Mouse (Mus musculus): ENCODE data around the gene Dab1. TPM values are rescaled to one million over a fixed set of nuclear protein-coding genes. Genes with fewer than 3 reads are reported as not detected.

Gene Dab1
- polyA plus RNA-seq, 1 experiment, result 35.8 TPM

GRCm38 (mm10) chr4:104062356-104062755, 443.2 kb downstream of the Dab1 start:
- no peak overlapping the region for H3K4me3 ChIP-seq (replicated peaks; ENCODE audit: insufficient read depth, low read depth, low read length)
- H3K27ac ChIP-seq (ENCODE audit: insufficient read depth, low read length), result no peak overlapping the region
- DNase-seq, result peak in 1 of 2 experiments; percentile 8
- H3K4me1 ChIP-seq (ENCODE audit: control insufficient read depth, insufficient read depth, low read length), result no peaks in the 10 kb centered on the region; the same call in 1 of the 2 replicates
- TF ChIP-seq CTCF (IDR thresholded peaks at IDR 0.05; ENCODE audit: borderline replicate concordance, insufficient read depth, low read depth, low read length) (no peak), POLR2A (IDR thresholded peaks at IDR 0.05; ENCODE audit: borderline replicate concordance, insufficient read depth, low read length) (no peak)
- 14% methylated on average over 4 of the region's 4 CpGs for WGBS
- no peaks in the 10 kb centered on the region for H3K27me3 ChIP-seq (ENCODE audit: control insufficient read depth, insufficient read depth, low read length)

- Histone ChIP-seq H3K4me3 (replicated peaks; ENCODE audit: insufficient read depth, low read depth, low read length) (no peak overlapping the region), H3K27ac (ENCODE audit: insufficient read depth, low read length) (no peak overlapping the region), H3K4me1 (ENCODE audit: control insufficient read depth, insufficient read depth, low read length) (no peaks in the 10 kb centered on the region; the same call in 1 of the 2 replicates), H3K27me3 (ENCODE audit: control insufficient read depth, insufficient read depth, low read length) (no peaks in the 10 kb centered on the region)
- WGBS, result 90% methylated on average over 5 of the region's 5 CpGs
- TF ChIP-seq POLR2A (IDR thresholded peaks at IDR 0.05; ENCODE audit: borderline replicate concordance, insufficient read depth, low read length) (no peak), CTCF (IDR thresholded peaks at IDR 0.05; ENCODE audit: borderline replicate concordance, insufficient read depth, low read depth, low read length) (no peak)
- no peak for DNase-seq
These were observed 447.7 kb downstream of the Dab1 start for GRCm38 (mm10) chr4:104066901-104067300.

- H3K27ac ChIP-seq (ENCODE audit: insufficient read depth, low read length), result no peak overlapping the region
- TF ChIP-seq CTCF (IDR thresholded peaks at IDR 0.05; ENCODE audit: borderline replicate concordance, insufficient read depth, low read depth, low read length) (no peak), POLR2A (IDR thresholded peaks at IDR 0.05; ENCODE audit: borderline replicate concordance, insufficient read depth, low read length) (no peak)
- H3K4me1 ChIP-seq (ENCODE audit: control insufficient read depth, insufficient read depth, low read length), result no peaks in the 10 kb centered on the region
- WGBS, result 72% methylated on average over 3 of the region's 3 CpGs
- no peak for DNase-seq
- no peaks in the 10 kb centered on the region for H3K27me3 ChIP-seq (ENCODE audit: control insufficient read depth, insufficient read depth, low read length)
- H3K4me3 ChIP-seq (replicated peaks; ENCODE audit: insufficient read depth, low read depth, low read length), result no peak overlapping the region
These were observed 448.6 kb downstream of the Dab1 start for GRCm38 (mm10) chr4:104067748-104068147.

- Histone ChIP-seq H3K4me1 (ENCODE audit: control insufficient read depth, insufficient read depth, low read length) (no peaks in the 10 kb centered on the region), H3K27me3 (ENCODE audit: control insufficient read depth, insufficient read depth, low read length) (no peaks in the 10 kb centered on the region), H3K27ac (ENCODE audit: insufficient read depth, low read length) (no peak overlapping the region), H3K4me3 (replicated peaks; ENCODE audit: insufficient read depth, low read depth, low read length) (no peak overlapping the region)
- DNase-seq, result no peak
- 78% methylated on average over 10 of the region's 10 CpGs for WGBS
- no peak for TF ChIP-seq CTCF (IDR thresholded peaks at IDR 0.05; ENCODE audit: borderline replicate concordance, insufficient read depth, low read depth, low read length)
These were observed 452.1 kb downstream of the Dab1 start for GRCm38 (mm10) chr4:104071296-104071695.

GRCm38 (mm10) chr4:104073920-104074459, 454.8 kb downstream of the Dab1 start:
- no peak for TF ChIP-seq POLR2A (IDR thresholded peaks at IDR 0.05; ENCODE audit: borderline replicate concordance, insufficient read depth, low read length)
- no peak for TF ChIP-seq CTCF (IDR thresholded peaks at IDR 0.05; ENCODE audit: borderline replicate concordance, insufficient read depth, low read depth, low read length)
- no peak overlapping the region for H3K4me3 ChIP-seq (replicated peaks; ENCODE audit: insufficient read depth, low read depth, low read length)
- H3K4me1 ChIP-seq (ENCODE audit: control insufficient read depth, insufficient read depth, low read length), result no peaks in the 10 kb centered on the region
- H3K27ac ChIP-seq (ENCODE audit: insufficient read depth, low read length), result no peak overlapping the region
- DNase-seq, result no peak
- 33% methylated on average over 7 of the region's 7 CpGs for WGBS
- no peaks in the 10 kb centered on the region for H3K27me3 ChIP-seq (ENCODE audit: control insufficient read depth, insufficient read depth, low read length)

- H3K27me3 ChIP-seq (ENCODE audit: control insufficient read depth, insufficient read depth, low read length), result no peaks in the 10 kb centered on the region
- TF ChIP-seq CTCF (IDR thresholded peaks at IDR 0.05; ENCODE audit: borderline replicate concordance, insufficient read depth, low read depth, low read length) (no peak), POLR2A (IDR thresholded peaks at IDR 0.05; ENCODE audit: borderline replicate concordance, insufficient read depth, low read length) (no peak)
- DNase-seq, result peak; percentile 18 to 37
- no peaks in the 10 kb centered on the region for H3K4me1 ChIP-seq (ENCODE audit: control insufficient read depth, insufficient read depth, low read length)
- H3K4me3 ChIP-seq (replicated peaks; ENCODE audit: insufficient read depth, low read depth, low read length), result no peak overlapping the region
- H3K27ac ChIP-seq (ENCODE audit: insufficient read depth, low read length), result no peak overlapping the region
- 86% methylated on average over 1 of the region's 1 CpGs for WGBS
These were observed 458.6 kb downstream of the Dab1 start for GRCm38 (mm10) chr4:104077771-104078170.

GRCm38 (mm10) chr4:104106299-104106698, 487.1 kb downstream of the Dab1 start:
- TF ChIP-seq CTCF (IDR thresholded peaks at IDR 0.05; ENCODE audit: borderline replicate concordance, insufficient read depth, low read depth, low read length) (no peak), POLR2A (IDR thresholded peaks at IDR 0.05; ENCODE audit: borderline replicate concordance, insufficient read depth, low read length) (no peak)
- Histone ChIP-seq H3K4me3 (replicated peaks; ENCODE audit: insufficient read depth, low read depth, low read length) (no peak overlapping the region), H3K27me3 (ENCODE audit: control insufficient read depth, insufficient read depth, low read length) (no peaks in the 10 kb centered on the region; the same call in 1 of the 2 replicates), H3K4me1 (ENCODE audit: control insufficient read depth, insufficient read depth, low read length) (no peaks in the 10 kb centered on the region), H3K27ac (ENCODE audit: insufficient read depth, low read length) (no peak overlapping the region)
- no peak for DNase-seq
- WGBS, result 45% methylated on average over 6 of the region's 6 CpGs

- no peak for DNase-seq
- no peak for TF ChIP-seq POLR2A (IDR thresholded peaks at IDR 0.05; ENCODE audit: borderline replicate concordance, insufficient read depth, low read length)
- no peak for TF ChIP-seq CTCF (IDR thresholded peaks at IDR 0.05; ENCODE audit: borderline replicate concordance, insufficient read depth, low read depth, low read length)
- Histone ChIP-seq H3K4me3 (replicated peaks; ENCODE audit: insufficient read depth, low read depth, low read length) (no peak overlapping the region), H3K4me1 (ENCODE audit: control insufficient read depth, insufficient read depth, low read length) (no peaks in the 10 kb centered on the region), H3K27ac (ENCODE audit: insufficient read depth, low read length) (no peak overlapping the region), H3K27me3 (ENCODE audit: control insufficient read depth, insufficient read depth, low read length) (no peaks in the 10 kb centered on the region; the same call in 1 of the 2 replicates)
These were observed 492.5 kb downstream of the Dab1 start for GRCm38 (mm10) chr4:104111614-104112013.
